Mouse (Mus musculus): ENCODE results near the gene Clstn1. TPM values are rescaled to one million over a fixed set of nuclear protein-coding genes. Genes with fewer than 3 reads are reported as not detected.

Gene Clstn1
- polyA plus RNA-seq, 1 experiment from 2014 or later, result 38.9 TPM

GRCm38 (mm10) chr4:149696189-149696971 is 110.1 kb downstream of the Clstn1 start:
- Histone ChIP-seq H3K4me2 (peak overlapping the region; percentile 8; the same call in 1 of the 2 replicates), H3K4me3 (no peak overlapping the region), H3K9ac (no peak overlapping the region), H3K36me3 (no peaks in the 10 kb centered on the region), H3K27me3 (replicated peaks) (peaks cover 21% of the 10 kb centered on the region), H3K4me1 (replicated peaks) (peaks cover 27% of the 10 kb centered on the region), H3K9me3 (replicated peaks) (no peaks in the 10 kb centered on the region), H3K27ac (ENCODE audit: poor library complexity, severe bottlenecking) (no peak overlapping the region)
- WGBS, result 24% methylated on average over 16 of the region's 16 CpGs
- no peak for ATAC-seq (ENCODE audit: insufficient number of reproducible peaks, low FRiP score)

- peak overlapping the region; percentile 53 for H3K4me3 ChIP-seq
- H3K27ac ChIP-seq (ENCODE audit: poor library complexity, severe bottlenecking), result no peak overlapping the region
- no peak for ATAC-seq (ENCODE audit: insufficient number of reproducible peaks, low FRiP score)
- 12% methylated on average over 15 of the region's 15 CpGs for WGBS
- peaks cover 21% of the 10 kb centered on the region for H3K27me3 ChIP-seq (replicated peaks)
- peak overlapping the region; percentile 78 for H3K4me2 ChIP-seq
- peaks cover 31% of the 10 kb centered on the region for H3K4me1 ChIP-seq (replicated peaks)
- no peaks in the 10 kb centered on the region for H3K36me3 ChIP-seq
- H3K9ac ChIP-seq, result peak overlapping the region; percentile 69
- H3K9me3 ChIP-seq (replicated peaks), result no peaks in the 10 kb centered on the region
Observed at GRCm38 (mm10) chr4:149697506-149698196, 111.4 kb downstream of the Clstn1 start.

- H3K4me3 ChIP-seq, result peak overlapping the region; percentile 53
- H3K9ac ChIP-seq, result peak overlapping the region; percentile 69
- peaks cover 21% of the 10 kb centered on the region for H3K27me3 ChIP-seq (replicated peaks)
- no peak overlapping the region for H3K27ac ChIP-seq (ENCODE audit: poor library complexity, severe bottlenecking)
- WGBS, result 1% methylated on average over 35 of the region's 35 CpGs
- H3K9me3 ChIP-seq (replicated peaks), result no peaks in the 10 kb centered on the region
- no peaks in the 10 kb centered on the region for H3K36me3 ChIP-seq
- peaks cover 34% of the 10 kb centered on the region for H3K4me1 ChIP-seq (replicated peaks)
- ATAC-seq (ENCODE audit: insufficient number of reproducible peaks, low FRiP score), result peak; percentile 80
- H3K4me2 ChIP-seq, result peak overlapping the region; percentile 78
Observed at GRCm38 (mm10) chr4:149698197-149698821, 112.0 kb downstream of the Clstn1 start.

Small RNAs within 50 kb of the gene (microRNA-seq; reads per million reads assigned to microRNA genes)
- gene Mir5616 (not detected), gene Mir7023 (not detected)

Other genes starting within 250 kb of the Clstn1 start
- 50.3 and 58.3 TPM in 2 replicates for gene Ube4b, start 159.7 kb upstream of the Clstn1 start, polyA plus RNA-seq (2016; fragmentation: Nextera tagmentation; extraction: Ambion mirVana)
- 2.4 and 3.4 TPM in 2 replicates for gene Rbp7, start 131.5 kb upstream of the Clstn1 start, polyA plus RNA-seq (2016; fragmentation: Nextera tagmentation; extraction: Ambion mirVana)
- gene Tmem274, start 109.1 kb upstream of the Clstn1 start, polyA plus RNA-seq (2016; fragmentation: Nextera tagmentation; extraction: Ambion mirVana), result 0.29 and 0.33 TPM in 2 replicates
- gene Nmnat1, start 101.3 kb upstream of the Clstn1 start, polyA plus RNA-seq (2016; fragmentation: Nextera tagmentation; extraction: Ambion mirVana), result 12.0 and 14.0 TPM in 2 replicates
- gene Lzic, start 101.2 kb upstream of the Clstn1 start, polyA plus RNA-seq (2016; fragmentation: Nextera tagmentation; extraction: Ambion mirVana), result 32.1 and 40.9 TPM in 2 replicates
- 38.5 and 39.3 TPM in 2 replicates for gene Ctnnbip1, start 68.2 kb upstream of the Clstn1 start, polyA plus RNA-seq (2016; fragmentation: Nextera tagmentation; extraction: Ambion mirVana)
- gene Pik3cd, start 116.1 kb downstream of the Clstn1 start, polyA plus RNA-seq (2016; fragmentation: Nextera tagmentation; extraction: Ambion mirVana), result 3.5 and 3.7 TPM in 2 replicates
- gene Tmem201, start 151.6 kb downstream of the Clstn1 start, polyA plus RNA-seq (2016; fragmentation: Nextera tagmentation; extraction: Ambion mirVana), result 51.1 and 52.8 TPM in 2 replicates
- 7.3 and 7.5 TPM in 2 replicates for gene Slc25a33, start 187.8 kb downstream of the Clstn1 start, polyA plus RNA-seq (2016; fragmentation: Nextera tagmentation; extraction: Ambion mirVana)

Data from heart, embryonic 12.5 days (tissue).